Mouse (Mus musculus) embryonic facial prominence, embryonic 10.5 days (tissue): Measurements from ENCODE around the gene Tnfsf13. TPM values are rescaled to one million over a fixed set of nuclear protein-coding genes. Genes with fewer than 3 reads are reported as not detected.
A peak's percentile ranks its signal among the peaks of the same experiment; 100 is the strongest.
"Not testable (repeated sequence)": the region's sequence is repeated elsewhere in the genome, so short reads cannot be mapped to it uniquely, and the experiment has no call there.

Experiments
- DNase-seq: peaks from one replicate; pipeline ENCODE4 v3.0.0-alpha.2; 2017; ENCODE audit warnings: low spot score
- H3K27ac ChIP-seq: fragments of 300-500 bp; sonication (generic); replicated peaks from 2 replicates; pipeline ENCODE4 v1.5.1; 2016; ENCODE audit warnings: mild to moderate bottlenecking
- H3K27me3 ChIP-seq: fragments of 300-500 bp; sonication (generic); replicated peaks from 2 replicates; pipeline ENCODE4 v1.6.1; 2016; ENCODE audit warnings: low read depth, mild to moderate bottlenecking; ENCODE audit not compliant: poor library complexity, severe bottlenecking
- H3K36me3 ChIP-seq: fragments of 300-500 bp; sonication (generic); replicated peaks from 2 replicates; pipeline ENCODE4 v1.6.1; 2016; ENCODE audit warnings: mild to moderate bottlenecking, moderate library complexity
- H3K4me1 ChIP-seq: fragments of 300-500 bp; sonication (generic); 2 replicates; pipeline ENCODE4 v1.6.1; 2016
- H3K4me3 ChIP-seq: fragments of 300-500 bp; sonication (generic); 2 replicates; pipeline ENCODE4 v1.5.1; 2016; ENCODE audit warnings: mild to moderate bottlenecking, moderate library complexity
- H3K9me3 ChIP-seq: fragments of 300-500 bp; sonication (generic); 2 replicates; pipeline ENCODE4 v1.6.1; 2016; ENCODE audit warnings: mild to moderate bottlenecking
- WGBS: fragments of 180-500 bp; shearing (Covaris S2); methylation state at CpG from one replicate; pipeline ENCODE4 v1.1.7; 2016; 5-methylcytosine and 5-hydroxymethylcytosine counted together
- polyA plus RNA-seq: library from polyadenylated mRNA; unstranded; fragments of >200 nt; fragmentation: Nextera tagmentation; extraction: Ambion mirVana; gene quantifications from 2 replicates; pipeline ENCODE4 v1.2.1, GENCODE M21; 2016

Tnfsf13 gene
- polyA plus RNA-seq, result 0.15 TPM in 1 of 2 replicates, not detected in the other

DNA sequence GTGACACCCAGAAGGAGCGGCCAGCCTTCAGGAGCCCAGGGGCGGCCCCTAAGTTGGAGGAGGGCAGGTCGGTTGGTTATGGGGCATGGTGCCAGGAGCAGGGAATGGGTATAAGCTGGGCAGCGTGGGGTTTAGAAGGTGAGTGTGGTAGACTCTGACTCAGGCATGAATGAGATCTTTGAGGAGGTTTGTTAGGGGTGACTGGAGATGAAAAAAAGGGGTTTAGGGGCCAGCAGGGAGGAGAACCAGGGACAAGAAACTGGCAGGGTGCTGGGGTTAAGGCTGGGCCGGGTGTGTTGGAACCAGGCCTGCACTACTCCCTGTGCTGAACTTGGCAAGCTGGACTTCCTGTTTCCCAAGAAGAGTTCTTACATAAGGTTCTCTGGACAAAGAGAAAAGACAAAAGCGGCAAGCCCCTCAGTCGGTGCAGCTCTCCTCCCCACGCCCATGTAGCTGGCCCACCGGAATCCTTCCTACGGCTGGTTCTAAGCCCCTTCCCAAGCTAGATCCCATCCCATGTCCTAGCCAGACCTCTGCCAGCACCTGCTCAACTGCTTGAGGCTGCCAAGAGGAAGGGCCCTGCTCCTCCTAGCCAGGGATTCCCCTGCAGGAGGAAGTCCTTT, at the start of gene Tnfsf13:
Tnfsf13 (minus strand) TSS at position 259 of the 623 bp plus-strand sequence.
- H3K27me3 ChIP-seq, result peaks cover 22% of the 10 kb centered on the region; the same call in 1 of the 2 replicates
- WGBS, result 76% methylated on average over 10 of the region's 10 CpGs
- H3K4me1 ChIP-seq, result peaks cover 41% of the 10 kb centered on the region
- H3K27ac ChIP-seq, result 0 out of 2 replicates have a peak within 1 kb of the TSS, but pooled peaks have one; percentile 94
- H3K36me3 ChIP-seq, result no peaks in the 10 kb centered on the region; the same call in 1 of the 2 replicates
- no peak for DNase-seq
- H3K4me3 ChIP-seq, result no peak within 1 kb of the TSS
- no peaks in the 10 kb centered on the region for H3K9me3 ChIP-seq

DNA sequence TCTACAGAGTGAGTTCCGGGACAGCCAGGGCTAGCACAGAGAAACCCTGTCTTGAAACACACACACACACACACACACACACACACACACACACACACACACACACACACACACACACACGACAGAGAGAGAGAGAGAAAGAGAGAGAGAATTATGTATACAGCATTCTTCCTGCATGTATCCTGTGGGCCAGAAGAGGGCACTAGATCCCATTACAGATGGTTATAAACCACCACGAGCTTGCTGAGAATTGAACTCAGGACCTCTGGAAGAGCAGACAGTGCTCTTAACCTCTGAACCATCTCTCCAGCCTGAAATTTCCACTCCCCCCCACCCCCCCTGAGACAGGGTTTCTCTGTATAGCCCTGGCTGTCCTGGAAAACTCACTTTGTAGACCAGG, 45.8 kb upstream of the Tnfsf13 start:
- not testable (repeated sequence) for H3K4me1 ChIP-seq, DNase-seq
- 69% methylated on average over 3 of the region's 3 CpGs for WGBS

DNA sequence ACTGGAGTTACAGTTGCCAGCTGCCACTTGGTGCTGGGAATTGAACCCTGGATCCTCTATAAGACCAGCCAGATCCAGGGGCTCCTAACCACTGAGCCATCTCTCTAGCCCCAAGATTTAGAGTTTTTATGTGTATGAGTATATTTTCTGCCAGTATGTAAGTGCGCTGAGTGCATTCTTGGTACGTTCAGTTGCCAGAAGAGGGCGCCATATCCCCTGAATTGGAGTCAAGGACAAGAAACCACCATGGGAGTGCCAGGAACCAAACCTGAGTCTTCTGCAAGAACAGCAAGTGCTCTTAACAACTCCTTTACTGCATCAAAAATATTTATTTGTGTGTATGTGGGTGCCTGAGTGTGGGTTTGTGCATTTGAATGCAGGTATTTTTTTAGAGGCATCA, 43.5 kb upstream of the Tnfsf13 start:
- no peaks in the 10 kb centered on the region for H3K27me3 ChIP-seq
- 15% methylated on average over 3 of the region's 3 CpGs for whole genome bisulfite sequencing
- no peaks in the 10 kb centered on the region for H3K9me3 ChIP-seq
- DNase-seq, result peak; percentile 62
- H3K4me3 ChIP-seq, result no peak overlapping the region
- H3K36me3 ChIP-seq, result peaks cover 20% of the 10 kb centered on the region
- H3K27ac ChIP-seq, result no peak overlapping the region
- H3K4me1 ChIP-seq, result no peaks in the 10 kb centered on the region

More for the DNA sequence above, 45.8 kb upstream of the Tnfsf13 start:
- H3K27ac ChIP-seq, H3K9me3 ChIP-seq, H3K27me3 ChIP-seq, H3K4me3 ChIP-seq: not testable (repeated sequence)
- peaks cover 43% of the 10 kb centered on the region for H3K36me3 ChIP-seq

DNA sequence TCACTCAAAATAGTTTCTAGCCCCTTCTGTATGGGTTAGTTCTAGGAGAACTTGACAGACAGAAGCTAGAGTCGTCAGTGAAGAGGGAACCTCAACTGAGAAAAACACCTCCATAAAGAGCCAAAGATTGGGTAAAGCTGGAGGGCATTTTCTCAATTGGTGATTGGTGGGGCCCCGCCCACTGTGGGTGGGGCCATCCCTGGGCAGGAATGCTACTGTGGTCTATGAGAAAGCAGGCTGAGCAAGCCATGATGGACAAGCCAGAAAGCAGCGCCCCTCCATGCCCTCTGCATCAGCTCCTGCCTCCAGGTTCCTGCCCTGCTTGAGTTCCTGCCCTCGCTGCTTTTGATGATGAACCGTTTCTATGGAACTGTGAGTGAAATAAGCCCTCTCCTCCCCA, 40.4 kb upstream of the Tnfsf13 start:
- WGBS, result 45% methylated on average over 5 of the region's 5 CpGs
- Histone ChIP-seq H3K27ac (no peak overlapping the region), H3K4me3 (no peak overlapping the region), H3K4me1 (no peaks in the 10 kb centered on the region), H3K27me3 (no peaks in the 10 kb centered on the region), H3K9me3 (no peaks in the 10 kb centered on the region), H3K36me3 (no peaks in the 10 kb centered on the region)
- DNase-seq, result no peak

DNA sequence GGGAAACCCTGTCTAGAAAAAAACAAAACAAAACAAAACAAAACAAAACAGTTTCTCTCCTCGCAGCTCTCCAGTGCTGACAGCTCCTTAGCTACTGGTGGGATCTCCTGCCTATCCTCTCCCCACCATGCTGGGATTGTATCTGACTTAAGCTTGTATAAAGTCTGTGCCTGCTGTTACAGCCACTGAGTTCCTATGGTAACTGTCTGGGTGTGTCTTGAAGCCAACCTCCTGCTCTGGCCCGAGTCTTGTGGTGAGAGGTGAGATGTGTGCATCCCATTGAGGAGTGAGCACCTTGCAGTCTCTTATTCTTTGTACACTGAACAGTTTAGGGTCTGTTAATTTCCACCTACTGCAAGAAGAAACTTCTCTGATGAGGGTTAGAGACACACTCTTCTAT, 37.5 kb upstream of the Tnfsf13 start:
- Histone ChIP-seq H3K27ac (no peak overlapping the region), H3K27me3 (no peaks in the 10 kb centered on the region), H3K4me3 (no peak overlapping the region), H3K36me3 (no peaks in the 10 kb centered on the region), H3K9me3 (no peaks in the 10 kb centered on the region), H3K4me1 (peaks cover 8% of the 10 kb centered on the region)
- 51% methylated on average over 2 of the region's 2 CpGs for WGBS
- no peak for DNase-seq

DNA sequence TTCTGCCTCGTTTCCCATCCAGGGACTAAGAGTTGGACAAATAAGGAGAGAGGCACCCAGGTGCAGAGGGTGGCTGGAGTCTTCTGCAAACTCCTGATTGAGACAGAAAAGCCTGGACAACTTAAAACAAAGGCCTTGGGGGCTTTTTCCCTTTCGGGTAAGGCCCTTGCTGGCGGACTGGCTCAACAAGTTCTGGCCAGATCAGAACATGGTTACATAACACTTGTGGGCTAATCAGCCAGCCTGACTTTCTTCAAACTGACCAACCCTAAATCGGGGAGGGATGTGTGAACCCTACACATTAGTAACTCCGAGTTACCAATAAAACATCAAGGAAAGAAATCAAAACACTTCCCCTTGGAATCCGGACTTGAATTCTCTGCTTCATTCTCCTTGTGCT, 35.3 kb upstream of the Tnfsf13 start:
- H3K9me3 ChIP-seq, result no peaks in the 10 kb centered on the region
- WGBS, result 75% methylated on average over 6 of the region's 6 CpGs
- no peak overlapping the region for H3K27ac ChIP-seq
- H3K4me3 ChIP-seq, result no peak overlapping the region
- H3K4me1 ChIP-seq, result peaks cover 16% of the 10 kb centered on the region
- DNase-seq, result no peak
- no peaks in the 10 kb centered on the region for H3K27me3 ChIP-seq
- no peaks in the 10 kb centered on the region for H3K36me3 ChIP-seq

DNA sequence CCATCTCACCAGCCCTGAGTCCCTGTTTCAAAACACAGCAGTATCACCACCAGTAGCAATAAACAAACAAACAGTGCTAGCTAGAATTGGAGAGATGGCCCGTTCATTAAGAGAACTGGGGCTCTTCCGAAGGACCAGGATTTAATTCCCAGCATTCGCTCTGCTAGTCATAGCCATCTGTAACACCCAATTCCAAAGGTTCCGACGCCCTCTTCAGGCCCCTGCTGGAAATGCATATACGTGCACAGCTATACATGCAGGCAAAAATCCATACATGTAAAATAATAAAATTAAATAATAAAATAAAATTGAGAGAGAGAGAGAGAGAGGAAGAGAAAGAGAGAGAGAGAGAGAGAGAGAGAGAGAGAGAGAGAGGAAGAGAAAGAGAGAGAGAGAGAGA, 33.8 kb upstream of the Tnfsf13 start:
- Histone ChIP-seq H3K36me3 (no peaks in the 10 kb centered on the region), H3K4me3 (no peak overlapping the region), H3K27me3 (no peaks in the 10 kb centered on the region), H3K9me3 (no peaks in the 10 kb centered on the region), H3K4me1 (peaks cover 31% of the 10 kb centered on the region), H3K27ac (no peak overlapping the region)
- no peak for DNase-seq
- 72% methylated on average over 6 of the region's 6 CpGs for WGBS

DNA sequence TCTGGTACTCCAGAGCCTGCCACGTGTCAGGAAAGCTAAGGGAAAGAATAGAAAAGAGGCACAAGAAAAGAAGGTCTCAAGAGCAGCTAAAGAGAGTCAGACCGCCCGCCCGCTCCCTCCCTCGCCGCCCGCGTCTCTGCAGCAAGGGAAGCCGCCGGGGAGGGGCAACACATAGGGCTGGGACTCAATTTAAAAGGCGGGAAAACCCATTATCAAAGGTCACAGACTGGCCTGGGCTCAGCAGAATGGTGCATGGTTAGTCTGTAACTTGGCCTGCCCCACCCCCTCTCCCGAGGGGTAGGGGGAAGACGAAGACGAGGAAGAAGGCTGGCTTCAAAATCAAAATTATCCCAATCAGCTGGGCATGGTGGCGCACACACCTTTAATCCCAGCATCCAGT, 33.1 kb upstream of the Tnfsf13 start:
- DNase-seq, result peak; percentile 53
- H3K27ac ChIP-seq, result peak overlapping the region; percentile 75
- H3K27me3 ChIP-seq, result no peaks in the 10 kb centered on the region
- 27% methylated on average over 15 of the region's 15 CpGs for WGBS
- no peak overlapping the region for H3K4me3 ChIP-seq
- no peaks in the 10 kb centered on the region for H3K36me3 ChIP-seq
- peaks cover 34% of the 10 kb centered on the region for H3K4me1 ChIP-seq
- H3K9me3 ChIP-seq, result no peaks in the 10 kb centered on the region

DNA sequence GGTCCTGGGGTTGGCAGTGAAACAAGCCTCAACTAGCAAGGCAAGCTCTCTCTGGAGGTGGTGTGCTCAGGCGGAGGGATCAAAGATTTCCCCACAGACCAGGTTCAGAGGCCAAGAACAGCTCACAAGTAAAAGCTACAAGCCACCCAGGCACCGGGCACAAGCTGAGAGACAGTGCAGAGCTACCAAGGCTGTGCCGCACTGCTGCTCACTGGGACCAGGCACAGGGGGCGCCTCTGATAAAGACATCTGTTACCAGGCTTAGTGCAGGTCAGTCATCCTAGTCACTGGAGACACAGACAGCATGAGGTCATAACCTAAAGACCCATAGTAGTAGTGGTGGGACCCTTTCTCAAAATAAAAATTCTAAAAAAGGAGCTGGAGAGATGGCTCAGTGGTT, 31.4 kb upstream of the Tnfsf13 start:
- H3K4me1 ChIP-seq, result peaks cover 41% of the 10 kb centered on the region
- H3K9me3 ChIP-seq, result no peaks in the 10 kb centered on the region
- WGBS, result 71% methylated on average over 4 of the region's 4 CpGs
- no peak overlapping the region for H3K4me3 ChIP-seq
- peak overlapping the region; percentile 52 for H3K27ac ChIP-seq
- H3K27me3 ChIP-seq, result no peaks in the 10 kb centered on the region
- no peak for DNase-seq
- no peaks in the 10 kb centered on the region for H3K36me3 ChIP-seq

DNA sequence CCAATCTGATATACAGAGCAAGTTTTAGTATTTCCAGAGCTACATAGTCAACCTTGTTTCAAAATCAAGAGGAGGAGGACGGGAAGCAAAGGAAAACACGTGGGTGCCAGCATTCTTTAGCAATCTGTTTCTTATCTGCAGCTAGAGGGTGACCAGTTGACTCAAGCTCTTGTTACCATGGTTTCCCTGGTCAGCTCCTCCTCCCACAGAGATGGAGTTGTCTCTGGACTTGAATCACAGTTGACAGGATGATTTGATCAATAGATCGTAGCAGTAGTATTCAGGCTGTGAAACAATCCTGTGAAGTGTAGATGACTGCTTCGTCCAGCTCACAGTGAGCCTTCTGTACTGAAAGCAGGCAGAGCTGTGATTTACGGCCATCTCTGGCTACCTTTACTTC, 30.3 kb upstream of the Tnfsf13 start:
- DNase-seq, result peak; percentile 68
- Histone ChIP-seq H3K27me3 (no peaks in the 10 kb centered on the region), H3K36me3 (no peaks in the 10 kb centered on the region), H3K27ac (peak overlapping the region; percentile 75), H3K9me3 (no peaks in the 10 kb centered on the region), H3K4me1 (peaks cover 41% of the 10 kb centered on the region), H3K4me3 (no peak overlapping the region)
- WGBS, result 32% methylated on average over 5 of the region's 5 CpGs

DNA sequence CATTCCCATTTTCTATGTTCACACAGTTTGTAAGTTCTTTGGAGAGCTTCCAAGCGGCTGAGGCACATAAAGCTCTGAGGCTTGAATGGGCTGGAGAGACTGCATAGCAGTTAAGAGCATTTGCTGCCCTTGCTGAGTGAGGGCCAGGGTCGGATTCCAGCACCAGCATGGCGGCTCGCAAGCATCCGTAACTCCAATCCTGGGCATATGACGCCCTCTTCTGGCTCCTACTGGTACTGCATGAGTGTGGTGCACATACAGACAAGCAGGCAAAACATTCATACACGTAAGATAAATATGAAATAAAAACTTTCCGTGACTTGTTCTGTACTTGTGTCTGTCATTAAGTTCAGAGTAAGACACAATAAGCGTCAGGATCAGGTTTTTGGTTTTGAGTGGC, 29.9 kb upstream of the Tnfsf13 start:
- Histone ChIP-seq H3K4me3 (0 out of 2 replicates have a peak overlapping the region, but pooled peaks have one; percentile 27), H3K27ac (peak overlapping the region; percentile 75), H3K4me1 (peaks cover 41% of the 10 kb centered on the region), H3K9me3 (no peaks in the 10 kb centered on the region), H3K36me3 (no peaks in the 10 kb centered on the region), H3K27me3 (no peaks in the 10 kb centered on the region)
- peak; percentile 56 for DNase-seq
- 54% methylated on average over 9 of the region's 9 CpGs for WGBS

DNA sequence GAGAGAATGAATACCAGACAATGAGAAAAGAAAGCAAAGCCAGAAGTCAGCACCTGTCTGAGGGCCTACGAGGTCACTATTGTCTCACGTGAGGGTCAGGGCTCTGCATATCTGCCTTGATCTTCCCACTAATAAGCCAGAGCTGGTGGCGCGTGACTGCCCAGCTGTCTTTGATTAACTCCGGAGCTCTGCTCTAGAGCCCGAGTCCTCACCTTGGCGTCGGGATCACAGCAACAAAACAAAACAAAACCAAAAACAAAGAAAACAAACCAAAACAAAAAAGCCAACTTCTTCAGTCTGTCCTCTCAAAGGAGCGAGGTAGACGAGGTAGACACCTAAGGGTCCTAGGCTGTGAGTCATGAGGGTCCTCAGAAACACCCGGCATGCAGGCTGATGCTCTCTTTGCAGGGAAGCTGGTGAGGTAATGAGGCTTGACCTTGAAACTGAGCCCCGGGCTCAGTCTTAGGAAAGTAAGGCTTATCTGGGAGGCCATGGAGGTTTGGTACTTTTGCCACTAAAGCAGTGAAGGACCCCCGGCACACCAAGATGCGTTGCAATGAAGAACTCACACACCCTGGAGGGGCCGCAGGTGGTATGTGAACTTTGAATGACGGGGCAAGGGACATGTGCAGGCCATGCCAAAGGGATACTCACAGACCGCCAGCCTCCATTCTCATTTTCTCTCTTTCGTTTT, 29.2 kb upstream of the Tnfsf13 start:
- DNase-seq, result peak; percentile 81
- H3K4me3 ChIP-seq, result peak overlapping the region; percentile 27
- no peaks in the 10 kb centered on the region for H3K36me3 ChIP-seq
- H3K4me1 ChIP-seq, result peaks cover 45% of the 10 kb centered on the region
- WGBS, result 50% methylated on average over 18 of the region's 18 CpGs
- no peaks in the 10 kb centered on the region for H3K27me3 ChIP-seq
- no peaks in the 10 kb centered on the region for H3K9me3 ChIP-seq
- H3K27ac ChIP-seq, result peak overlapping the region; percentile 75
